Mouse (Mus musculus): ENCODE results near the gene Sprr2h. TPM values are rescaled to one million over a fixed set of nuclear protein-coding genes. Genes with fewer than 3 reads are reported as not detected.

Gene Sprr2h
- not detected for total RNA-seq (2021)
- long read RNA-seq, experiment 1 = 0 reads
- long read RNA-seq, experiment 2 = 0 reads

GRCm38 (mm10) chr3:92385385-92385784 lies at the start of gene Sprr2h:
TSS of gene Sprr2h (plus strand) at chr3:92385685.
- intact Hi-C loops (cut with DNase I) = no loop called here
- DNase-seq = no peak

DNA sequence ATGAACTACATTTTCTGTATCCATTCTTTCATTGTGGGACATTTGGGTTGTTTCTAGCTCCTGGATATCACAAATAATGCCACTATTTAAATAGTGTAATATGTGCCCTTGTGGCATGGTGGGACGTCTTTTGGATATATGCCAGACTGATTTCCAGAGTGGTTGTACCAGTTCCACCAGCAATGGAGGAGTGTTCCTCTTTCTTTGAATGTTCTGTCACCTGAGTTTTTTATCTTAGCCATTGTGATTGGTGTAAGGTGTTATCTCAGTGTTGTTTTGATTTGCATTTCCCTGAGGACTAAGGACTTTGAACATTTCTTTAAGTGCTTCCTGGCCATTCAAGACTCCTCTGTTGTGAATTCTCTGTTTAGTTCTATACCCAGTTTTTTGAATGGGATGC lies 49.2 kb upstream of the Sprr2h start:
- DNase-seq = no peak
- intact Hi-C loops (cut with DNase I) = no loop called here

- intact Hi-C loops (cut with DNase I) = no loop called here
- no peak for DNase-seq
Measured at GRCm38 (mm10) chr3:92338840-92339239, 46.6 kb upstream of the Sprr2h start, which contains the start of gene Sprr2d. TSS of gene Sprr2d (plus strand) at chr3:92339140.

- DNase-seq = no peak
- intact Hi-C loops (cut with DNase I) = no loop called here
Measured at GRCm38 (mm10) chr3:92351843-92352242, 33.6 kb upstream of the Sprr2h start, which contains the start of gene Sprr2e. TSS of gene Sprr2e (plus strand) at chr3:92352143.

DNA sequence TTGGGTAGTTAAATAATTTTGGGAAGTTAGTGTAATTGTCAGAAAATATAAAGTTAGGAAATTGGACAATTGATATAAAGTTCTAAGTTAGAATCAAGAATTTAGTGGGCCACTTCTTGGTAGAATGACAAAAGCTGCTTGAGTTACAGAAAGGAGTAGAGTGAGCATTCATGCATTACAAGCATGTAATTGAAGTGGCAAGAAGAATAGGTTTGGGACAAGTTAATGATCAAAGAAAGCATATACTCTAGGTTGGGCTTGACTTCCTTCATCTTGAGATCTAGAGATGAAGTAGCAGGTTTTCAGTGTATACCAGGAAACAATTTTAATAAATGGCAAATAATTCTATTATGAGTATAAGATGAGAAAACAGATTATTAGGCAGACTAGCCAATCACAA lies 23.9 kb upstream of the Sprr2h start:
- no peak for DNase-seq
- intact Hi-C loops (cut with DNase I) = no loop called here

- intact Hi-C loops (cut with DNase I) = no loop called here
- no peak for DNase-seq
Measured at GRCm38 (mm10) chr3:92364887-92365286, 20.6 kb upstream of the Sprr2h start, which contains the start of gene Sprr2f. TSS of gene Sprr2f (plus strand) at chr3:92365187.

DNA sequence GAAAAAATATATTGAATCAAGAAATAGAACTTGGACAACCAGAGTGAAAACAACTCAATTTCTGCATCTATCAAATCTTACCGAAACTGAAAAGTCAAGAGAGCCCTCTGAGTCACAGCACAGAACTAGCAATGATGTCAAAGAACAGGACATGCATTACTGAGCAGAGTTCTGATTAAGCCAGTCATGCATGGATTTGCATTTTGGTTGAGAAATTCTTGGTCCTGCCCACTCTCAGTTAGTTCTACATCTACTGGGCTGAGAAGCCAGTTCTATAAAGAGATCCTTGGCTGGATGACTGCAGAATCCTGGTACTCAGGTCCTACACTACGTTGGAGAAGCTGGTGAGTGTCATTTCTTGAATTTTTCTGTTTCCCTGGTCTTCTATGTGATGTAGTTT lies 11.9 kb upstream of the Sprr2h start:
- DNase-seq = no peak
- intact Hi-C loops (cut with DNase I) = no loop called here

GRCm38 (mm10) chr3:92394301-92394700 lies 8.8 kb downstream of the Sprr2h start:
- intact Hi-C loops (cut with DNase I) = no loop called here
- DNase-seq = no peak

- intact Hi-C loops (cut with DNase I) = no loop called here
- DNase-seq = no peak
Measured at GRCm38 (mm10) chr3:92407691-92408090, 22.2 kb downstream of the Sprr2h start, which contains the start of gene Sprr2i. TSS of gene Sprr2i (plus strand) at chr3:92407991.

GRCm38 (mm10) chr3:92417782-92418181 lies 32.3 kb downstream of the Sprr2h start, which contains the start of gene Sprr2j-ps:
TSS of gene Sprr2j-ps (plus strand) at chr3:92418082.
- DNase-seq = no peak
- intact Hi-C loops (cut with DNase I) = no loop called here

- intact Hi-C loops (cut with DNase I) = no loop called here
- no peak for DNase-seq
Measured at GRCm38 (mm10) chr3:92429323-92429722, 43.8 kb downstream of the Sprr2h start, which contains the start of gene Gm9774. TSS of gene Gm9774 (minus strand) at chr3:92429423.

- intact Hi-C loops (cut with DNase I) = no loop called here
- DNase-seq = no peak
Measured at GRCm38 (mm10) chr3:92432282-92432681, 46.8 kb downstream of the Sprr2h start, which contains the start of gene Sprr2k. TSS of gene Sprr2k (plus strand) at chr3:92432582.

Other genes with a start within 250 kb of the Sprr2h start
- not detected for gene Lelp1, start 242.9 kb upstream of the Sprr2h start, total RNA-seq (2021)
- not detected for gene Sprr2a1, start 169.9 kb upstream of the Sprr2h start, total RNA-seq (2021)
- gene Sprr2a2, start 169.8 kb upstream of the Sprr2h start, total RNA-seq (2021) = not detected
- not detected for gene Sprr2a3, start 100.3 kb upstream of the Sprr2h start, total RNA-seq (2021)
- gene Sprr2b, start 69.1 kb upstream of the Sprr2h start, total RNA-seq (2021) = not detected
- not detected for gene Sprr2d, start 46.5 kb upstream of the Sprr2h start, total RNA-seq (2021)
- not detected for gene Sprr2e, start 33.5 kb upstream of the Sprr2h start, total RNA-seq (2021)
- not detected for gene Sprr2f, start 20.5 kb upstream of the Sprr2h start, total RNA-seq (2021)
- not detected for gene Sprr2i, start 22.3 kb downstream of the Sprr2h start, total RNA-seq (2021)
- gene Sprr2j-ps, start 32.4 kb downstream of the Sprr2h start, total RNA-seq (2021) = not detected
- 1 to 10 TPM; 2.2 to 2.9 TPM for gene Gm9774, start 43.7 kb downstream of the Sprr2h start, total RNA-seq (2021)
- gene Sprr2k, start 46.9 kb downstream of the Sprr2h start, total RNA-seq (2021) = not detected
- not detected for gene Sprr1b, start 53.1 kb downstream of the Sprr2h start, total RNA-seq (2021)
- not detected for gene Sprr3, start 73.0 kb downstream of the Sprr2h start, total RNA-seq (2021)
- gene Sprr1a, start 100.2 kb downstream of the Sprr2h start, total RNA-seq (2021) = not detected
- not detected for gene Sprr4, start 114.8 kb downstream of the Sprr2h start, total RNA-seq (2021)
- not detected for gene 2310046K23Rik, start 148.8 kb downstream of the Sprr2h start, total RNA-seq (2021)
- gene Ivl, start 188.1 kb downstream of the Sprr2h start, total RNA-seq (2021) = not detected
- not detected for gene Smcp, start 203.3 kb downstream of the Sprr2h start, total RNA-seq (2021)
- gene 2210017I01Rik, start 221.8 kb downstream of the Sprr2h start, total RNA-seq (2021) = not detected
- gene Lce6a, start 236.0 kb downstream of the Sprr2h start, total RNA-seq (2021) = not detected